Mouse (Mus musculus) thymus, adult 2 months (tissue): Measurements from ENCODE around the gene Ip6k1.
A peak's percentile ranks its signal among the peaks of the same experiment; 100 is the strongest.

Experiments used
- CTCF ChIP-seq: fragments of 200-500 bp; IDR thresholded peaks from 2 replicates; pipeline ENCODE4 v1.5.1; 2012; ENCODE audit warnings: mild to moderate bottlenecking, control low read depth, low read length, moderate library complexity, borderline replicate concordance; ENCODE audit not compliant: control insufficient read depth, poor library complexity, insufficient read depth; ENCODE audit errors: extremely low read depth
- POLR2A ChIP-seq: fragments of 200-500 bp; IDR thresholded peaks from 2 replicates; pipeline ENCODE4 v1.6.1; 2012; ENCODE audit warnings: mild to moderate bottlenecking, low read length, control low read depth, moderate library complexity; ENCODE audit not compliant: control insufficient read depth, poor library complexity, insufficient read depth; ENCODE audit errors: extremely low read depth

- TF ChIP-seq CTCF, result no peak
- peak; percentile 14; the same call in 1 of the 2 replicates for TF ChIP-seq POLR2A
Measured at GRCm38 (mm10) chr9:108002778-108003530, 653 bp downstream of the Ip6k1 start.
